Mouse (Mus musculus): ENCODE measurements around the gene Eps8l1.

Gene Eps8l1

DNA sequence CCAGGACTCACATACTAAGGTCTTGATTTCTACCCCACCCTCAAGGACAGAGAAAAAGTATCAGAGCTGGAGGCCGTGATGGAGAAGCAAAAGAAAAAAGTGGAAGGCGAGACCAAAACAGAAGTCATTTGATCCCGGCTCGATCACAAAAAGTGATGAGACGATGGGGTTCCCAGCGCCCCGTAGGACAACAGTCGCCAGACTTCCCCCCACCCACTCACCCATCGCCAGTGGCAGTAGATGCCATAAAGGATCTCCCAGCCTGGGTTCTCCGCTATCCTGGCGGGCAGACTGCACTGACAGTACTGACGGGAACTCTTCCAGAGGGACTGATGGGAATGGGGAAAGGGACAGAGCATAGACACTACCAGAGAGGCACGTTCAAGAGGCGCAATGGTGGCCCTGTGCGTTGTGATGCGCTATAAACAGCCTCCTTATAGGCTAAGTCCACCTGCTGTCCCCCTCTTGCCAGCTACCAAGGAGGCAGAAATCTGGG lies 18.4 kb downstream of the Eps8l1 start:
- no peak for DNase-seq

- peak in 1 of 2 experiments; percentile 63 for DNase-seq
Observed at GRCm38 (mm10) chr7:4479674-4480073, 19.2 kb downstream of the Eps8l1 start.

GRCm38 (mm10) chr7:4482281-4482680 lies 21.8 kb downstream of the Eps8l1 start:
- no peak for DNase-seq

- DNase-seq: peak; percentile 51 to 57
Observed at GRCm38 (mm10) chr7:4491308-4491707, 30.8 kb downstream of the Eps8l1 start.

DNA sequence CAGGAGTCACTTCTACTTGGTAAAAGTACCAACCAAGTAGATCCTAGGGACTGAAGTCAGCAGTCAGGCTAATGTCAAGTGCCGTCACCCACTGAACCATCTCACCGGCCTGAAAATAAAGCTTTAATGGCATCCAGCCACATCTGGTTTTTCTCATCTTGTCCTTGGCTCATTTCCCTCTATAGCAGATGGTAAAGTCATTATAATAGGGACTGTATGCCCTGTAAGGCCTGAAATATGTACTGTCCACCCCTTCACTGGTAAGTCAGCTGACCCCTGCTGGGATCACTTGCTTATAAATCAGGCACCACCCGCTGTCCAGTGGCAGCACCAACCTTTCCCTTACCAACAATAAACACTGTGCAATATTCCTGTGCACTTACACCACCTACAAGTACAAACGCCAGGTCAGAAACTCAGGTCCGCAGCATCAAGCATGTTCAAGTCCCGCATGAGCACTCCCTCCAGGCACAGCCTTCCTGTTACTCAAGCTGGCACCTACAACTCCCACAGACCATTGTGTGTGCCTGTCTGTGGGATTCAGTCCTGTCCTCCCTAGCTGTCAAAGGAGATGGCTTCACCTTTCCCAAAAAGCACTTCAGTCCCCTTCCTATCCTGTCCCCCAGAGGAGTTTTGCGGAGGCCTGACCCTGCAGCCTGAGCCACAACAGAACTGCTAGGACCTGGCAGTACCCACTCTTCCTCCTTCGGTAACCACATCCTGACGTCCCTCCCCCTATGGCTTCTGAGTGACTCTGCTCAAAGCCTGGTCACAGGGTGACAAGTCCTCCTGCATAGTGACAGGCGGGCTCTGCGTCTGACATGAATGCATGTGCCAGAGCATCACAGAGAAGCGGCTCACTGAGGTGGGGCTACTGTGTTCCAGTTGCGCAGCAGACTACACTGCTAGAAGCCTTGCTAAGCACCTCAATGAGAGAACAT lies 32.1 kb downstream of the Eps8l1 start:
- no peak for DNase-seq

DNA sequence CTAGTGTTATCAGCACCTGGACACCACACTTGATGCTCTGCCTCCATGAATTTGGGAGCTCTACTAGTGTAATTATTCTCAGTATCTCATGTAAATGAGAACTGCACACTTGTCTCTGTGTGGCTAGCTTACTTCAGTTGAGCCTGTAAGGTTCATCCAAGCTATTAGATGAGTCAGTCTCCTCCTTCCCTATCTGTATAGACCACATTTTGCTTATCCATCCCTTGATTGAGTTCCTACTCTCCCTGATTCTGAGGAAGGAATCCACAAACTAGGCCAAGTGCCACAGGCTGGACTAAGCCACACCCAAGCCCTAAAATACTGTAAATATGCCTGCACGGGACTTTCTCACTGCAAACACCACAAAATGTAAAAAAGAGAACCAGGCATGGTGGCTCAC lies 33.5 kb downstream of the Eps8l1 start:
- DNase-seq: no peak

DNA sequence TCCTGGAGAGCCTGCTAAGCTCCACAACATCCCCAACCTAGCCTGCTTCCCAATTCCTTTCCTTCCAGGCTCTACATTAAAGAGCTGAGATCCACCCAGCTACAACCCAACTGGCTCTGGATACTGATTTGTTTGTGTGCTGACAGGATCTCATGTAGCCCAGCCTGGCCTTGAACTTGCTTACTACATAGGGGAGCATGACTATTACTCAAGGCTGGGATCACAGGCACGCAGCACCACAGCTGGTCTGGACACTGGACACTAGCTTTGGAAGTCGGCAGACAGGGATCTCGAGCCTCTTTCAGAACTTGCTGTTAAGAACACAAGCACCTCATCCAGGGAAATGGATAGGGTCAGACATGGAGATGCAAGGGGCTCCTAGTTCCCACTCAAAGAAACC lies 36.0 kb downstream of the Eps8l1 start:
- no peak for DNase-seq

DNA sequence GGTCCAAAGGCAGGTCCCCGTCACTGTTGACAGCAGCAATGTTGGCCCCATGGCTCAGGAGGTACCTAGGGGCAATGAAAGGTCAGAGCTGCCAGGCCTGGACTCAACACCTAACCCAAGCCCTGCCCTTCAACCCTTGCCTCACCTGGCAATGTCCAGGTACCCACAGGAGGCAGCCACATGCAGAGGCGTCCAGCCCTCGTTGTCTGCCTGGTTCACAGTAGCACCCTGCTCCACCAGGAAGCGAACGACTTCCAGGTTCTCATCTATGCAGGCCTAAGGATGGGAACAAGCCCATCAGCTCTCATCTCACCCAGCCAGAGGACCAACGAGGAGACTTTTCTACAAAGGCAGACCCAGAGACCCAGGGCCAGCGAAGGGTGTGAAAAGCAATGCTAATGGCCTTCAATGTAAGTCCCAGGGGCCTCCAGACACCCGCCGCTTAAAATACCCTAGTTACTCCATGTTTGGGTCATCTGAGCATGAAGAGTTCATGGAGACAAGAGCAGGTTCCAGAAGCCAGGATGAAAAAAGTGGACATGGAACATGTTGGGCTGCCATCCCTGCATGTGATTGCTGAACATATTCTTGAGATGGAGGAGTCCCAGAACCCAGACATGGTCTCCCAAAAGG lies 36.9 kb downstream of the Eps8l1 start:
- no peak for DNase-seq

DNA sequence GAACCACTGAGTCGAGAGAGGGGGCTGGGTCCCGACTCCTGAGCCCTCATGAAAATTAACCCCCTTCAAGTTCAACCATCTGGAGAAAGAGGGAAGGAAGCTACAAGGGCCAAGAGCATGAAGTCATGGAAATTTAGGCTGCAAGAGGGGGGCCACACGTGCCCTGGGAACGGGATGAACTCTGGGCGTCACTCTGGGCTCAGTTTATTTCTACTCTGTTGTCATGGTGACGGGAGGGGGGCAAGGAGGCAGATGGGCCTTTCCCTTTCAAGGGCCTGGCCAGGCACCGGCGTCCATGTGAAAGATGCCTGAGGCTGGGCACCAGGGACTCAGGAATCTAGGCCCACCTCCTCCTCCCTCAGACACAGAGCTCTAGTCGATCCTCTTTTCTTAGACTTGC lies 37.8 kb downstream of the Eps8l1 start:
- DNase-seq: peak; percentile 85 to 92

- no peak for DNase-seq
Observed at GRCm38 (mm10) chr7:4499034-4499433, 38.6 kb downstream of the Eps8l1 start.

DNA sequence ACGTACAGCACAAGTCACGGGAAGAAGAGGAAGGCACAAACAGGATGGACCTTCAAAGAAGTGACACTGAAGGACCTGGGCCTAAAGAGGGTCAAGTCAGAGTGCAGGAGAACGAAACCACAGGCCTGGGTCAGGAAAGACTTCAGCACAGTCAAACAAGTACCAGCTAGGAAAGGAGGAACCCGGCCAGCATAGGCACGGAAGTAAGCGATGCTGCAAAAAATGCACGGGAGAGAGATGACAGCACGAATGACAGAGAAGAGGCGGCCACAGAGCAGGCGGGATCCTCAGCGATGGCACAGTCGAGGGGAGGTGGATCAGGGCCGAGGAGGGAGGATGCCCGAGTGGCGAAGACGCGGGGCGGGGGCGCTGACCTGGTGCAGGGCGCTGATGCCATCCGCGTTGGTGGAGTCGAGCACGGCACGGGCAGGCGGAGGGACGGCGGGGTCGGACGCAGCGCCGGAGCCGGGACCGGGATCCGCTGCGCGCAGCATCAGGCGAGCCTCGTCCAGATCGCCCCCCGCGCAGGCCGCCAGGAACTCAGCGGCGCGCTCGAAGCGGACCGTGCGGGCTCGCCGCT lies 40.5 kb downstream of the Eps8l1 start:
- DNase-seq: peak; percentile 61 to 66

GRCm38 (mm10) chr7:4501558-4502397 lies 41.3 kb downstream of the Eps8l1 start, which contains the start of gene Ppp1r12c:
Ppp1r12c (minus strand) TSS chr7:4501680.
- DNase-seq: peak; percentile 96 to 97

DNA sequence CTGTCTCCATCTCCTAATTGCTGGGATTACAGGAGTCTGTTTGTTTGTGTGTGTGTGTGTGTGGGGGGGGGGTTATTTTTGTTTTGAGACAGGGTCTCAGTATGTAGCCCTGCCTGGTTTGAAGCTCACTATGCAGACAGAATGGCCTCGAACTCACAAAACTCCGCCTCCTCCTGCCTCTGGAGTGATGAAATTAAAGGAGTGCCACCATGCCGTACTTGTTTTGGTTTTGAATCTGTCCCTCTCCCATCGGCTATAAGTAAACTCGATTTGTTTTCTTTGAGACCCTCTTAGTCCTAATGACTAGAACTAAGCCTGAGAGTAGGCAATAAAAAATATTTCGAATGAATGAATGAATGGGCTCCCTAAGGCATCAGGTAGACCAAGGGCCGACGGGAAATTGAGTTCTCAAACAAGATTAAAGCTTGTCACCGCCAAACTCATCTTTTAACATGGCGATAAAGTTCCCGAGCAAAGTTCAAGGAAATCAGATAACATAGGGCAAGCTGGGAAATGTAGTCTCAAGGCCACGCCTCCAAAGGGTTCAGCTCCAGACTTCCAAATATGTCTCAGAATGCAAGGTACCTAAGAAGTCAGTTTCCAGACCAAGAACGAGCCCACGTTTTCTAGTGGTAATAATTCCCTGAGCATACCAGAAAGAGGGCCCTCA lies 42.1 kb downstream of the Eps8l1 start:
- DNase-seq: peak in 1 of 2 experiments; percentile 34

DNA sequence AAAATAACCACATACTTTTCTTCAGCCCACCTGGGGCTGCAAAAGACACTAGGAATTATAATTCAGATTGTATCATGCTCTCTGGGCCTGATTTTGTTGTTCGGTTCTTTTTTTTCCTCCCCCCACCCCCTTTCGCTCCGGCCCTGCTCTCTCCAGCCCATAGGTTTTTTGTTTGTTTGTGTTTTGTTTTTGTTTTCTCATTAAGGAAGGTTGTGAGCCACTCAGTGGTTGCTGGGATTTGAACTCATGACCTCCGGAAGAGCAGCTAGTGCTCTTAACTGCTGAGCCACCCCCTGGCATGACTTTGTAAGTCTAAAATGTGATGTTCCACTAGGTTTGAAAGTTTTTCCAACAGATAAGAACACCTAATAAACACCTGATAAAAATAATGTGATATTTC lies 42.6 kb downstream of the Eps8l1 start:
- no peak for DNase-seq

GRCm38 (mm10) chr7:4503858-4504257 lies 43.4 kb downstream of the Eps8l1 start:
- no peak for DNase-seq

GRCm38 (mm10) chr7:4504646-4505435 lies 44.4 kb downstream of the Eps8l1 start:
- no peak for DNase-seq

- no peak for DNase-seq
Observed at GRCm38 (mm10) chr7:4507220-4507619, 46.7 kb downstream of the Eps8l1 start.

GRCm38 (mm10) chr7:4508062-4508738 lies 47.7 kb downstream of the Eps8l1 start:
- no peak for DNase-seq

- no peak for DNase-seq
Observed at GRCm38 (mm10) chr7:4508739-4509116, 48.3 kb downstream of the Eps8l1 start.

- DNase-seq: peak; percentile 90 to 93
Observed at GRCm38 (mm10) chr7:4509863-4510608, 49.6 kb downstream of the Eps8l1 start.
